Mouse (Mus musculus): ENCODE measurements around the gene Relch.

DNA sequence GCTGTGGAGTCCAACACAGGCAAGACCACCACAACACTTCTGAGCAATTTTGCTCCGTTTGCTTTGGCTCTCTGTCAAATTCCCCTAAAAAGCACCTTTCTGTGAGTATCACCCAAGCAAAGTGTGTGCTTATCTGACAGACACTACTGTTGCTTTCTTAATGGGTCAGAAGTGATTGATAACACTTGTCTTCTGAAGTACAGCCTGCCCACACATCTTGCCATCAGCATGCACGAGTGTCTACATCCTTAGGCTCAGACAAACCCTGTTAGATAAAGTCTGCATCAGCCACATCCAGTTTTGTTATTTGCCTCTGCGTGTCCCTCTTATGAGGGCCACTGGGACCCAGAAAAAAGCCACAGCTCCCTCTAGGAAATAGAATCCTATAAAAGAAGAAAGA is 140.6 kb downstream of the Relch start:
- TF ChIP-seq POLR2A (IDR thresholded peaks at IDR 0.05; ENCODE audit: extremely low read depth, insufficient read depth, low read length), result no peak
- no peak for TF ChIP-seq CTCF (IDR thresholded peaks at IDR 0.05; ENCODE audit: low read depth, low read length)
